ENCODE assay signal across 7 mouse cellular contexts in the genomic region with DNA sequence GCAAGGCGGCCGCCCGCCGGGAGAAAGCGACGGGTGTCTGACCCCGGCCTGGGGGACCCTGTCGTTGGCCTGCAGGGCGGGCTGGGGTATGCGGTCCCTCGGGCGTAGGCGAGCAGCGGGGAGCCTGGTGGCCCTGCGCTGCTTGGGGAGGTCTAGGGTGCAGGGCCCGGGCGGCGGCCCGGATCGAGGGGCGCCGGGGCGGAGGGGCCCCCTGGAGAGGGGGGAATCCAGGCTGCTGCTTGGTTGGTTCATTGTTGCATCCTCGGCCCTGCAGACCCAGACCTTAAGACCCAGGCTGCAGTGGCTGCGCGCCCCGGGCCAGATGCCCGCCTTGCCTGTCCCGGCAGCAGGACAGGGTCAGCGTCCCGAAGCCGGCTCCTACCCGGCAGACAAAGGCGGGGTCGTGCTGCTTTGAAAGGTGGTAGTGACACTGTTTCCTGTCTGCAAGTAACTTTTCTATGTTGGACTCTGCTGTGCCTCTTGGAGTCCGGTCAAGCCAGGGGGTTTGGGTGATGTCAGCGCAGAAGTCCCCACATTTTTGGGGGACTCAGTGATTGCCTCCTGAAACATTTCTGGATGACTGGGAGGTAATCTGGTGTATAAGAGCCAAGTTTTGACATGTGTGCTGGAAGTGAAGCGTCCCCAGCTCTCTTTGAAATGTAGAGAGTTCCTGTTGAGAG.
DNase-seq lines count a peak whose midpoint lies in the region; ATAC-seq and TF ChIP-seq lines count a peak whose summit lies in the region.

No protein-coding gene starts in this region.

- H3K27ac ChIP-seq in forebrain, embryonic 10.5 days: peak overlapping the region; percentile 97
- H3K27ac ChIP-seq in hindbrain, embryonic 13.5 days: peak overlapping the region; percentile 86
- peak overlapping the region; percentile 67 for H3K27ac ChIP-seq in liver, embryonic 12.5 days
- peak overlapping the region; percentile 71 for H3K27ac ChIP-seq in neural tube, embryonic 11.5 days (ENCODE audit: low read depth, low read length)

- no peaks in the 10 kb centered on the region for H3K9me3 ChIP-seq in E14TG2a.4 (ENCODE audit: low read length)
- H3K9me3 ChIP-seq in forebrain, embryonic 10.5 days: no peaks in the 10 kb centered on the region
- H3K9me3 ChIP-seq in hindbrain, embryonic 13.5 days: no peaks in the 10 kb centered on the region
- H3K9me3 ChIP-seq in liver, embryonic 12.5 days (replicated peaks): no peaks in the 10 kb centered on the region
- no peaks in the 10 kb centered on the region for H3K9me3 ChIP-seq in neural tube, embryonic 11.5 days (ENCODE audit: control insufficient read depth, low read length)

- peaks cover 22% of the 10 kb centered on the region for H3K27me3 ChIP-seq in E14TG2a.4 (ENCODE audit: insufficient read depth, low read length)
- H3K27me3 ChIP-seq in forebrain, embryonic 10.5 days (ENCODE audit: poor library complexity, severe bottlenecking): 0 out of 2 replicates have a peak, but pooled peaks cover 4% of the 10 kb centered on the region
- peaks cover 4% of the 10 kb centered on the region; the same call in 1 of the 2 replicates for H3K27me3 ChIP-seq in hindbrain, embryonic 13.5 days
- H3K27me3 ChIP-seq in liver, embryonic 12.5 days (replicated peaks): no peaks in the 10 kb centered on the region; the same call in 1 of the 2 replicates
- no peaks in the 10 kb centered on the region for H3K27me3 ChIP-seq in neural tube, embryonic 11.5 days (ENCODE audit: control insufficient read depth, insufficient read depth, low read length)

- peak overlapping the region; percentile 98 for H3K9ac ChIP-seq in hindbrain, embryonic 13.5 days
- peak overlapping the region; percentile 87 for H3K9ac ChIP-seq in liver, embryonic 12.5 days
- H3K9ac ChIP-seq in neural tube, embryonic 11.5 days (ENCODE audit: low read length): peak overlapping the region; percentile 98

- WGBS in forebrain, embryonic 10.5 days: 2% methylated on average over 38 of the region's 38 CpGs
- WGBS in hindbrain, embryonic 13.5 days: under 1% methylated on average over 38 of the region's 38 CpGs
- under 1% methylated on average over 38 of the region's 38 CpGs for WGBS in liver, embryonic 12.5 days (ENCODE audit: insufficient replicate concordance)
- under 1% methylated on average over 34 of the region's 38 CpGs for WGBS in neural tube, embryonic 11.5 days

- DNase-seq in adrenal gland, adult 18-20 months (ENCODE audit: low spot score in 2 of 2): peak; percentile 39 to 43
- DNase-seq in forebrain, embryonic 10.5 days (ENCODE audit: extremely low spot score, low spot score): peak; percentile 60
- DNase-seq in neural tube, embryonic 11.5 days (ENCODE audit: low spot score): peak; percentile 60
- DNase-seq in thymus, postnatal 10 days (ENCODE audit: low spot score in 2 of 2): peak; percentile 53 to 58

- TF ChIP-seq CTCF in E14TG2a.4 (conservative IDR thresholded peaks at IDR 0.05; ENCODE audit: low read length): no peak

- peak overlapping the region; percentile 81 for H3K4me2 ChIP-seq in hindbrain, embryonic 13.5 days
- peak overlapping the region; percentile 99 for H3K4me2 ChIP-seq in liver, embryonic 12.5 days
- peak overlapping the region; percentile 74 for H3K4me2 ChIP-seq in neural tube, embryonic 11.5 days (ENCODE audit: low read depth)

- H3K36me3 ChIP-seq in E14TG2a.4 (ENCODE audit: insufficient read depth, low read length): no peaks in the 10 kb centered on the region
- H3K36me3 ChIP-seq in forebrain, embryonic 10.5 days (replicated peaks): no peaks in the 10 kb centered on the region
- no peaks in the 10 kb centered on the region for H3K36me3 ChIP-seq in hindbrain, embryonic 13.5 days
- H3K36me3 ChIP-seq in liver, embryonic 12.5 days: no peaks in the 10 kb centered on the region
- no peaks in the 10 kb centered on the region for H3K36me3 ChIP-seq in neural tube, embryonic 11.5 days (ENCODE audit: control insufficient read depth, insufficient read depth, low read length)

- no peak; the same call in 1 of the 2 replicates for ATAC-seq in hindbrain, embryonic 13.5 days (ENCODE audit: low FRiP score)
- ATAC-seq in liver, embryonic 12.5 days: peak; percentile 51
- peak; percentile 86 for ATAC-seq in neural tube, embryonic 11.5 days (ENCODE audit: insufficient read depth, low FRiP score, low TSS enrichment)

- peaks cover 25% of the 10 kb centered on the region for H3K4me1 ChIP-seq in E14TG2a.4 (replicated peaks; ENCODE audit: low read depth, low read length)
- peaks cover 44% of the 10 kb centered on the region for H3K4me1 ChIP-seq in forebrain, embryonic 10.5 days
- H3K4me1 ChIP-seq in hindbrain, embryonic 13.5 days (replicated peaks): peaks cover 35% of the 10 kb centered on the region
- peaks cover 54% of the 10 kb centered on the region for H3K4me1 ChIP-seq in liver, embryonic 12.5 days
- H3K4me1 ChIP-seq in neural tube, embryonic 11.5 days (ENCODE audit: control insufficient read depth, insufficient read depth, low read length): peaks cover 11% of the 10 kb centered on the region; the same call in 1 of the 2 replicates

- H3K4me3 ChIP-seq in E14TG2a.4 (replicated peaks; ENCODE audit: low read length): peak overlapping the region; percentile 95
- H3K4me3 ChIP-seq in forebrain, embryonic 10.5 days: peak overlapping the region; percentile 96
- H3K4me3 ChIP-seq in hindbrain, embryonic 13.5 days: peak overlapping the region; percentile 97
- peak overlapping the region; percentile 73 for H3K4me3 ChIP-seq in liver, embryonic 12.5 days
- H3K4me3 ChIP-seq in neural tube, embryonic 11.5 days (ENCODE audit: low read depth, low read length): peak overlapping the region; percentile 85
